Mouse (Mus musculus) ES-Bruce4 (cell line): ENCODE measurements around the gene Sumo3. TPM values are rescaled to one million over a fixed set of nuclear protein-coding genes. Genes with fewer than 3 reads are reported as not detected.

Experiments used
- H3K27ac ChIP-seq: 2 replicates; pipeline ENCODE4 v1.5.1; 2012; ENCODE audit warnings: low read length, inconsistent platforms; ENCODE audit not compliant: insufficient read depth
- H3K27me3 ChIP-seq: 2 replicates; pipeline ENCODE4 v1.6.1; 2012; ENCODE audit warnings: mild to moderate bottlenecking, low read length, inconsistent platforms; ENCODE audit not compliant: control insufficient read depth, poor library complexity, insufficient read depth, severe bottlenecking
- H3K36me3 ChIP-seq: 2 replicates; pipeline ENCODE4 v1.6.1; 2012; ENCODE audit warnings: inconsistent platforms, mild to moderate bottlenecking, low read length, moderate library complexity; ENCODE audit not compliant: control insufficient read depth, poor library complexity, insufficient read depth, severe bottlenecking
- H3K4me1 ChIP-seq: one replicate; pipeline ENCODE4 v1.8.1; 2011; ENCODE audit warnings: low read length; ENCODE audit not compliant: control insufficient read depth, insufficient read depth
- H3K4me3 ChIP-seq: 2 replicates; pipeline ENCODE4 v1.5.1; 2011; ENCODE audit warnings: low read depth, mild to moderate bottlenecking, low read length
- H3K9ac ChIP-seq: 2 replicates; pipeline ENCODE4 v1.6.1; 2012; ENCODE audit warnings: low read depth, mild to moderate bottlenecking, inconsistent platforms; ENCODE audit not compliant: poor library complexity, severe bottlenecking
- H3K9me3 ChIP-seq: replicated peaks from 2 replicates; pipeline ENCODE4 v1.6.1; 2012; ENCODE audit warnings: mild to moderate bottlenecking, low read length, inconsistent platforms; ENCODE audit not compliant: control insufficient read depth, poor library complexity, insufficient read depth, severe bottlenecking
- CTCF ChIP-seq: IDR thresholded peaks from one replicate; pipeline ENCODE4 v1.8.1; 2011; ENCODE audit warnings: low read depth, low read length
- EP300 ChIP-seq: IDR thresholded peaks from 2 replicates; pipeline ENCODE4 v1.6.1; 2011; ENCODE audit warnings: low read depth, low read length; ENCODE audit not compliant: insufficient read depth
- POLR2A ChIP-seq: IDR thresholded peaks from one replicate; pipeline ENCODE4 v1.8.1; 2011; ENCODE audit warnings: low read length; ENCODE audit not compliant: insufficient read depth
- polyA plus RNA-seq: library from polyadenylated mRNA; stranded (reverse); fragments of >200 nt; gene quantifications from 2 replicates; pipeline ENCODE4 v1.2.4, GENCODE M21; 2011; ENCODE audit warnings: low read depth; ENCODE audit not compliant: missing spikeins, insufficient read depth, insufficient read length

Sumo3 gene
- polyA plus RNA-seq, 1 experiment = 218 TPM

- Histone ChIP-seq H3K4me1 (peaks cover 13% of the 10 kb centered on the region), H3K27me3 (no peaks in the 10 kb centered on the region), H3K36me3 (no peaks in the 10 kb centered on the region), H3K4me3 (no peak overlapping the region), H3K9me3 (no peaks in the 10 kb centered on the region), H3K9ac (no peak overlapping the region), H3K27ac (no peak overlapping the region)
- no peak for TF ChIP-seq CTCF
- TF ChIP-seq POLR2A = no peak
- no peak for TF ChIP-seq EP300
Measured at GRCm38 (mm10) chr10:77586637-77587036, 19.3 kb upstream of the Sumo3 start.

- no peak for TF ChIP-seq EP300
- TF ChIP-seq POLR2A = no peak
- TF ChIP-seq CTCF = no peak
- no peaks in the 10 kb centered on the region for H3K9me3 ChIP-seq
- H3K27ac ChIP-seq = no peak overlapping the region
- no peaks in the 10 kb centered on the region for H3K27me3 ChIP-seq
- H3K9ac ChIP-seq = no peak overlapping the region
- no peaks in the 10 kb centered on the region for H3K36me3 ChIP-seq
- H3K4me3 ChIP-seq = no peak overlapping the region
- peaks cover 13% of the 10 kb centered on the region for H3K4me1 ChIP-seq
Measured at GRCm38 (mm10) chr10:77587091-77587775, 18.7 kb upstream of the Sumo3 start.

GRCm38 (mm10) chr10:77588036-77588435 lies 17.9 kb upstream of the Sumo3 start:
- Histone ChIP-seq H3K9me3 (no peaks in the 10 kb centered on the region), H3K36me3 (no peaks in the 10 kb centered on the region; the same call in 1 of the 2 replicates), H3K27me3 (no peaks in the 10 kb centered on the region), H3K9ac (no peak overlapping the region), H3K4me1 (peaks cover 12% of the 10 kb centered on the region), H3K4me3 (no peak overlapping the region), H3K27ac (no peak overlapping the region)
- TF ChIP-seq POLR2A (no peak), EP300 (no peak)

GRCm38 (mm10) chr10:77589117-77589516 lies 16.8 kb upstream of the Sumo3 start:
- Histone ChIP-seq H3K9me3 (no peaks in the 10 kb centered on the region), H3K27me3 (no peaks in the 10 kb centered on the region), H3K9ac (no peak overlapping the region), H3K36me3 (peaks cover 10% of the 10 kb centered on the region), H3K4me3 (no peak overlapping the region), H3K27ac (no peak overlapping the region), H3K4me1 (peaks cover 8% of the 10 kb centered on the region)
- no peak for TF ChIP-seq EP300
- no peak for TF ChIP-seq POLR2A
- no peak for TF ChIP-seq CTCF

GRCm38 (mm10) chr10:77589749-77590148 lies 16.1 kb upstream of the Sumo3 start:
- no peak overlapping the region for H3K27ac ChIP-seq
- no peak overlapping the region for H3K9ac ChIP-seq
- no peaks in the 10 kb centered on the region for H3K9me3 ChIP-seq
- no peak overlapping the region for H3K4me3 ChIP-seq
- H3K36me3 ChIP-seq = peaks cover 13% of the 10 kb centered on the region
- TF ChIP-seq CTCF (no peak), EP300 (no peak), POLR2A (no peak)
- H3K27me3 ChIP-seq = no peaks in the 10 kb centered on the region
- H3K4me1 ChIP-seq = peaks cover 8% of the 10 kb centered on the region

- Histone ChIP-seq H3K27ac (no peak overlapping the region), H3K36me3 (peaks cover 13% of the 10 kb centered on the region), H3K27me3 (no peaks in the 10 kb centered on the region), H3K4me1 (peaks cover 8% of the 10 kb centered on the region), H3K4me3 (no peak overlapping the region), H3K9me3 (no peaks in the 10 kb centered on the region), H3K9ac (no peak overlapping the region)
- TF ChIP-seq EP300 (peak; percentile 51; the same call in 1 of the 2 replicates), CTCF (peak; percentile 94), POLR2A (no peak)
Measured at GRCm38 (mm10) chr10:77590812-77591211, 15.1 kb upstream of the Sumo3 start.
